Mouse (Mus musculus) limb, embryonic 15.5 days (tissue): ENCODE data around the gene Arfgap2. TPM values are rescaled to one million over a fixed set of nuclear protein-coding genes. Genes with fewer than 3 reads are reported as not detected.
"Not testable (repeated sequence)": the region's sequence is repeated elsewhere in the genome, so short reads cannot be mapped to it uniquely, and the experiment has no call there.

ENCODE experiments used
- ATAC-seq: fragments of 200-750 bp; cut with Nextera tagmentation; 2 replicates; pipeline ENCODE4 v1.8.0; 2017; ENCODE audit warnings: low read depth, moderate TSS enrichment; ENCODE audit not compliant: insufficient number of reproducible peaks, low FRiP score, low TSS enrichment
- H3K27ac ChIP-seq: fragments of 300-500 bp; sonication (generic); 2 replicates; pipeline ENCODE4 v1.5.1; 2015; ENCODE audit warnings: moderate library complexity, mild to moderate bottlenecking, inconsistent platforms
- H3K27me3 ChIP-seq: fragments of 300-500 bp; sonication (generic); 2 replicates; pipeline ENCODE4 v1.6.1; 2015; ENCODE audit warnings: inconsistent platforms
- H3K36me3 ChIP-seq: fragments of 300-500 bp; sonication (generic); 2 replicates; pipeline ENCODE4 v1.6.1; 2015; ENCODE audit warnings: inconsistent platforms
- H3K4me1 ChIP-seq: fragments of 300-500 bp; sonication (generic); 2 replicates; pipeline ENCODE4 v1.6.1; 2015; ENCODE audit warnings: inconsistent platforms
- H3K4me2 ChIP-seq: fragments of 300-500 bp; sonication (generic); 2 replicates; pipeline ENCODE4 v1.6.1; 2015; ENCODE audit warnings: mild to moderate bottlenecking, inconsistent platforms
- H3K4me3 ChIP-seq: fragments of 300-500 bp; sonication (generic); 2 replicates; pipeline ENCODE4 v1.5.1; 2015; ENCODE audit warnings: mild to moderate bottlenecking, inconsistent platforms
- H3K9ac ChIP-seq: fragments of 300-500 bp; sonication (generic); 2 replicates; pipeline ENCODE4 v1.6.1; 2015; ENCODE audit warnings: inconsistent platforms
- H3K9me3 ChIP-seq: fragments of 300-500 bp; sonication (generic); 2 replicates; pipeline ENCODE4 v1.6.1; 2016; ENCODE audit warnings: inconsistent platforms
- WGBS: fragments of 180-500 bp; shearing (Covaris S2); methylation state at CpG from one replicate; pipeline ENCODE4 v1.1.7; 2015; 5-methylcytosine and 5-hydroxymethylcytosine counted together
- polyA plus RNA-seq: library from polyadenylated mRNA; unstranded; fragments of >200 nt; fragmentation: Nextera tagmentation; extraction: Ambion mirVana; gene quantifications from 2 replicates; pipeline ENCODE4 v1.2.1, GENCODE M21; 2015

Arfgap2 gene
- polyA plus RNA-seq = 82.9 and 83.1 TPM in 2 replicates

GRCm38 (mm10) chr2:91264711-91265681 lies at the start of gene Arfgap2:
Gene Arfgap2, plus strand, starts transcription at chr2:91264974.
- 1% methylated on average over 72 of the region's 72 CpGs for WGBS

GRCm38 (mm10) chr2:91217032-91217431 lies 47.7 kb upstream of the Arfgap2 start:
- Histone ChIP-seq H3K9ac (no peak overlapping the region), H3K36me3 (peaks cover 54% of the 10 kb centered on the region), H3K27ac (no peak overlapping the region), H3K4me2 (no peak overlapping the region), H3K27me3 (no peaks in the 10 kb centered on the region), H3K9me3 (no peaks in the 10 kb centered on the region), H3K4me3 (no peak overlapping the region), H3K4me1 (no peaks in the 10 kb centered on the region)
- 59% methylated on average over 4 of the region's 4 CpGs for WGBS
- no peak for ATAC-seq

More at GRCm38 (mm10) chr2:91264711-91265681, at the start of gene Arfgap2:
- H3K36me3 ChIP-seq = peaks cover 72% of the 10 kb centered on the region
- H3K9ac ChIP-seq = peak within 1 kb of the TSS; percentile 92
- H3K4me1 ChIP-seq = peaks cover 18% of the 10 kb centered on the region
- peak within 1 kb of the TSS; percentile 94 for H3K27ac ChIP-seq
- ATAC-seq = peak; percentile 98
- H3K27me3 ChIP-seq = no peaks in the 10 kb centered on the region
- peak within 1 kb of the TSS; percentile 73 for H3K4me2 ChIP-seq
- peak within 1 kb of the TSS; percentile 79 for H3K4me3 ChIP-seq
- H3K9me3 ChIP-seq = no peaks in the 10 kb centered on the region

GRCm38 (mm10) chr2:91220501-91220900 lies 44.3 kb upstream of the Arfgap2 start:
- no peak overlapping the region for H3K27ac ChIP-seq

GRCm38 (mm10) chr2:91223614-91224013 lies 41.2 kb upstream of the Arfgap2 start:
- no peak overlapping the region for H3K4me3 ChIP-seq
- H3K4me1 ChIP-seq = no peaks in the 10 kb centered on the region
- WGBS = 83% methylated on average over 2 of the region's 2 CpGs
- H3K9me3 ChIP-seq = no peaks in the 10 kb centered on the region
- H3K27me3 ChIP-seq = no peaks in the 10 kb centered on the region
- no peak overlapping the region for H3K4me2 ChIP-seq
- H3K36me3 ChIP-seq = peaks cover 5% of the 10 kb centered on the region; the same call in 1 of the 2 replicates
- no peak for ATAC-seq
- H3K27ac ChIP-seq = no peak overlapping the region
- no peak overlapping the region for H3K9ac ChIP-seq

More at GRCm38 (mm10) chr2:91220501-91220900, 44.3 kb upstream of the Arfgap2 start:
- Histone ChIP-seq H3K36me3 (peaks cover 25% of the 10 kb centered on the region), H3K4me3 (no peak overlapping the region), H3K4me2 (no peak overlapping the region), H3K27me3 (no peaks in the 10 kb centered on the region), H3K9me3 (no peaks in the 10 kb centered on the region), H3K9ac (no peak overlapping the region), H3K4me1 (no peaks in the 10 kb centered on the region)
- WGBS = 92% methylated on average over 3 of the region's 3 CpGs
- ATAC-seq = no peak

- H3K36me3 ChIP-seq = peaks cover 15% of the 10 kb centered on the region
- H3K9ac ChIP-seq = no peak overlapping the region
- no peak overlapping the region for H3K27ac ChIP-seq
- H3K4me1 ChIP-seq = no peaks in the 10 kb centered on the region
- H3K27me3 ChIP-seq = no peaks in the 10 kb centered on the region
- no peak overlapping the region for H3K4me3 ChIP-seq
- H3K9me3 ChIP-seq = no peaks in the 10 kb centered on the region
- no peak overlapping the region for H3K4me2 ChIP-seq
- ATAC-seq = no peak
- 58% methylated on average over 2 of the region's 2 CpGs for WGBS
Observed at GRCm38 (mm10) chr2:91229735-91230134, 35.0 kb upstream of the Arfgap2 start.

GRCm38 (mm10) chr2:91236601-91237510 lies 27.9 kb upstream of the Arfgap2 start, which contains the start of gene Ddb2:
Gene Ddb2, minus strand, starts transcription at chr2:91236982.
- Histone ChIP-seq H3K4me1 (peaks cover 9% of the 10 kb centered on the region; the same call in 1 of the 2 replicates), H3K9me3 (no peaks in the 10 kb centered on the region), H3K36me3 (peaks cover 12% of the 10 kb centered on the region), H3K27ac (peak within 1 kb of the TSS; percentile 90), H3K4me2 (peak within 1 kb of the TSS; percentile 72), H3K4me3 (peak within 1 kb of the TSS; percentile 63), H3K27me3 (no peaks in the 10 kb centered on the region), H3K9ac (peak within 1 kb of the TSS; percentile 64)
- under 1% methylated on average over 48 of the region's 48 CpGs for WGBS
- peak; percentile 99 for ATAC-seq

- not testable (repeated sequence) for H3K27me3 ChIP-seq, H3K4me1 ChIP-seq, H3K9ac ChIP-seq, H3K9me3 ChIP-seq
- Histone ChIP-seq H3K27ac (peak overlapping the region; percentile 90), H3K4me3 (peak overlapping the region; percentile 63), H3K4me2 (peak overlapping the region; percentile 72), H3K36me3 (peaks cover 12% of the 10 kb centered on the region)
- 30% methylated on average over 4 of the region's 4 CpGs for WGBS
- peak; percentile 35 for ATAC-seq
Observed at GRCm38 (mm10) chr2:91237511-91238080, 27.2 kb upstream of the Arfgap2 start.

- Histone ChIP-seq H3K4me1 (peaks cover 3% of the 10 kb centered on the region; the same call in 1 of the 2 replicates), H3K36me3 (no peaks in the 10 kb centered on the region), H3K4me3 (no peak overlapping the region), H3K27me3 (no peaks in the 10 kb centered on the region), H3K9ac (no peak overlapping the region), H3K9me3 (no peaks in the 10 kb centered on the region), H3K27ac (no peak overlapping the region), H3K4me2 (no peak overlapping the region)
- 61% methylated on average over 5 of the region's 5 CpGs for WGBS
- ATAC-seq = no peak
Observed at GRCm38 (mm10) chr2:91242547-91242946, 22.2 kb upstream of the Arfgap2 start.

GRCm38 (mm10) chr2:91243416-91243815 lies 21.4 kb upstream of the Arfgap2 start:
- H3K4me2 ChIP-seq = no peak overlapping the region
- no peaks in the 10 kb centered on the region for H3K4me1 ChIP-seq
- no peaks in the 10 kb centered on the region for H3K9me3 ChIP-seq
- WGBS = 50% methylated on average over 3 of the region's 3 CpGs
- no peaks in the 10 kb centered on the region for H3K27me3 ChIP-seq
- 0 out of 2 replicates have a peak, but pooled peaks have one; percentile 10 for ATAC-seq
- no peak overlapping the region for H3K9ac ChIP-seq
- H3K36me3 ChIP-seq = no peaks in the 10 kb centered on the region
- peak overlapping the region; percentile 24; the same call in 1 of the 2 replicates for H3K27ac ChIP-seq
- no peak overlapping the region for H3K4me3 ChIP-seq

- H3K4me1 ChIP-seq = no peaks in the 10 kb centered on the region
- H3K9ac ChIP-seq = no peak overlapping the region
- no peaks in the 10 kb centered on the region for H3K36me3 ChIP-seq
- H3K4me3 ChIP-seq = no peak overlapping the region
- H3K27ac ChIP-seq = no peak overlapping the region
- ATAC-seq = no peak
- H3K4me2 ChIP-seq = no peak overlapping the region
- H3K9me3 ChIP-seq = no peaks in the 10 kb centered on the region
- H3K27me3 ChIP-seq = no peaks in the 10 kb centered on the region
- 71% methylated on average over 5 of the region's 5 CpGs for WGBS
Observed at GRCm38 (mm10) chr2:91244557-91245228, 20.1 kb upstream of the Arfgap2 start.

GRCm38 (mm10) chr2:91248366-91248765 lies 16.4 kb upstream of the Arfgap2 start:
- H3K9me3 ChIP-seq = no peaks in the 10 kb centered on the region
- no peaks in the 10 kb centered on the region for H3K27me3 ChIP-seq
- no peaks in the 10 kb centered on the region for H3K36me3 ChIP-seq
- no peak overlapping the region for H3K9ac ChIP-seq
- no peak for ATAC-seq
- H3K4me3 ChIP-seq = no peak overlapping the region
- no peak overlapping the region for H3K4me2 ChIP-seq
- H3K27ac ChIP-seq = no peak overlapping the region
- no peaks in the 10 kb centered on the region for H3K4me1 ChIP-seq
- 86% methylated on average over 4 of the region's 4 CpGs for WGBS
